Mouse (Mus musculus) hindlimb bud, embryonic 11.5 days (tissue): ENCODE measurements around the gene Zfx.

ENCODE experiments used
- DNase-seq: peaks from one replicate; pipeline ENCODE4 v3.0.0-alpha.2; 2012; ENCODE audit warnings: low read depth, low spot score; ENCODE audit errors: extremely low spot score

Gene Zfx

GRCm38 (mm10) chrX:94123059-94123839, at the start of gene Zfx:
TSS of gene Zfx (minus strand) at chrX:94123702.
- DNase-seq, result no peak

DNA sequence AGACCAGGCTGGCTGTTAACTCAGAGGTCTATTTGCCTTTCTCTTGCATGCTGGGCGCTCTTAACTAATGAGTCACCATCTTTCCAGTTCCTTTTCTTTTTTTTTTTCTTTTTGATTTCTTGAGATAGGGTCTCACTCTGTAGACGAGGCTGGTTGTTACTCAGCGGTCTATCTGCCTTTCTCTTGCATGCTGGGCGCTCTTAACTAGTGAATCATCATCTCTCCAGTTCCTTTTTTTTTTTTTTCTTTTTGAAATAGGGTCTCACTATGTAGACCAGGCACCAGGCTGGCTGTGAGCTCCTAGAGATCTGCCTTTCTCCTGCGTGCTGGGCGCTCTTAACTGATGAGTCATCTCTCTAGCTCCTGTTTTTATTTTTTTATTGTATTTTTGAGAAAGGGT, 45.8 kb upstream of the Zfx start:
- no peak for DNase-seq

DNA sequence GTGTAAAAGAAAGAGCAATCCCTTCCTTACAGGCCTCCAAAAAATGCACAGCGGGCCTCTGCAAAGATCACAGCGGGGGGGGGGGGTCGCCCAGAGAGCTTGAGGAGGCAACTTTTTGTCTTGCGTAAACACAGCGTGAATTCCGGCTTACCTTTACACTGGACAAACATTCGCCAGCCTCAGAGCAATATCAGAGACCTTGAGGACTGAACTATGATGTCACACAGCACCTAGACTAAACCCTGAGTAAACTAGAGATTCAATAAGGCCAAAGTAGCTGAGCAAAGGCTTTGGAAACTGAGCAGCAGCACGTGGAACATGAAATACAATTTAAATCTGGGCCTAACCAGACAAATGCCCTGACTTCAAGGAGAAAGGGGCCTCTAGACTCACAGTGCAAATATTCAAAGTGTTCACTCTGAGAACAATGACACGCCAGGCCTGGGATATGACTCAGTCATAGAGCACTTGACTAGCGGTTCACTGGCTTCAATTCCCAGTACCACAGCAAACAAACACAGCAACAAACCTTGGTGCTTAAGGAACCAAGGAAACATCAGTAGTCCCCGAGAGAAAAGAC, 28.8 kb upstream of the Zfx start:
- DNase-seq, result no peak

- DNase-seq, result no peak
These were observed 27.0 kb upstream of the Zfx start for GRCm38 (mm10) chrX:94150471-94150870.

DNA sequence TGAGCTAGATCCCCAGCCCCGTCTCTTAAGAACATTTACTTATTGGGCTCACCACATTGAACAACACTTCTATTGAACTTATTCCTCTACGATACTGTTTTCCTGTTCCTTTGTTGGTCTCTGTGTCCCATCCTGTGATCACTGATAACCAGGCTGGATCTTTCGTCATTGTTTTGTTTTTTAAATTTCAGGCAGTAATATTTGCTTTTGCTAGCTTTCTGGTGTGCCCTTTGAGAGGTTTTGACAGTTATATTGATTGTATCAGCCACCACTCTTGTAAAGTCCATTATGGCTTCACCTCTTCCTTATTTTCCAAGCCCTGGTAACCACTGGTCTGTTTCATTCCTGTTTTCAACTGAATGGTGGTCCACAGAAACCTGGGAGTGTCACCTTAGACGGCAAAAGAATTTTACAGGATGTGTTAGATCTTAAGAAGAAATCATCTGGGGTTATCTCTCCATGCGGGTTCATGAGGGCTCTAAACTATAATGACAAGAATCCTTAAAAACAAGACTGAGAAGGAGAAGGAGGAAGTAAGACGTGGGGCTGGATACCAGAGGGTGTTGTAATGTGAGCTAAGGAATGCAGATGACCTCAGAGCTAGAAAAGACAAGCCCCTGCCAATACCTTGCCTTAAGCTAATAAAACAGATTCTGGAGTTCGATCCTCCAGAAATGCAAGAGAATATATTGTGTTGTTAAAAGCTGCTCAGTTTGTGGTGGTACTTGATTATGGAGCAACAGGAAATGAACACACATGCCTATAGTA, 18.7 kb upstream of the Zfx start:
- DNase-seq, result no peak

DNA sequence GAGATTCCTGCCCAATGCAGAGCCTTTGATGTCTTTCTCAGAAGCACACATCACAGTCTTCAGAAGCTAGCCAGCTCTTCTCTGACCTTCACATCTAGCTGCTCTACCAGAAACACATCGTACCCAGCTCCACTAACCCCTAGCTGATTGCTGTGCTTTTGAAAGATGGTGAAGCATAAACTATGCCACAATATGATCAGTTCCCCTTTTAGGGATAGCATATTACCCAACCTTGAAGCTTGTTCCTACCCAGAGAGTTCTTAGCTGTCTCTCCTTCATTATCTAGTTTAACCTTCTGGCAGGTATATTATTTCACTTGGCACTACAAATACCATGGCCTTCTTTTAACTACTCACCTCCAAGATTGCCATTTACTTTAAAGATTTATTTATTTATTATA, 16.6 kb upstream of the Zfx start:
- no peak for DNase-seq

GRCm38 (mm10) chrX:94138256-94138655, 14.8 kb upstream of the Zfx start:
- DNase-seq, result no peak

DNA sequence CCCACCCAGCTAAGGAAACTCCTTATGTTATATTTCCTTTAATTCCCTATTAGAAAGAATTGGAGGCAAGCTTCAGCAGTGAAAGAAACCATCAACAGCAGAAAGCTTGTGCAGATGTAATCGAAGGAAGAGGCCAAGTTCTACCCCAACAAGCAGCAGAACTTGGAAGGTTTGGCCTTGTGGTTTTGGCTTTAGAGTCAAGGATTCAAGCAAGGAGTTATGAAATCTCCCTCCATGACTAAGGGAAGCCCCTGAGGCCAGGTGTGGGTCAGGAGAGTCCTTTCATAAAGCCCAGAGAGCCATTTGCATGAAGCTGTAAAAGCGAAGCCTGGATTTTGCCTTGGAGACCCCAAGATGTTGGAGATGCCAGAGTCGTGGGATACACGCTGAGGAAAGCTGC, 11.6 kb upstream of the Zfx start:
- no peak for DNase-seq

- no peak for DNase-seq
These were observed 10.0 kb upstream of the Zfx start for GRCm38 (mm10) chrX:94133551-94133950.

DNA sequence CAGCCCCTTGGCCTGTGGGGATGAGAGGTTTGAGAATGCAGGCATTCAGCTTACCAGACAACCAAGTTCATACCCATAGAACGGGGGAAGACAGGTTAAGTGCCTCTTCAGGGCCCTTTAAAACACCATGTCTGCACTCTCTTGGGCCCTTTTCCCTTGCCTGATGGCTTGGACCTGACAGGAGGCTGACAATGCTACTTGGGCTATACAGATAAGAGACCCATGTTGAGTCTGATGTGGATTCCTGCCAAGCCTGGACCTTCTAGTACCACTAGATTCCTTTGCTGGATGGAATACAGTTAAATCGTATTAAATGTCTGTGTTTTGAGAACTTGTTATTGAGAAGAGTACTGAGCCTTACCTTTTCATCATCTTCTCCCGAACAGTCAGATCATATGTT, 8.7 kb upstream of the Zfx start:
- no peak for DNase-seq

DNA sequence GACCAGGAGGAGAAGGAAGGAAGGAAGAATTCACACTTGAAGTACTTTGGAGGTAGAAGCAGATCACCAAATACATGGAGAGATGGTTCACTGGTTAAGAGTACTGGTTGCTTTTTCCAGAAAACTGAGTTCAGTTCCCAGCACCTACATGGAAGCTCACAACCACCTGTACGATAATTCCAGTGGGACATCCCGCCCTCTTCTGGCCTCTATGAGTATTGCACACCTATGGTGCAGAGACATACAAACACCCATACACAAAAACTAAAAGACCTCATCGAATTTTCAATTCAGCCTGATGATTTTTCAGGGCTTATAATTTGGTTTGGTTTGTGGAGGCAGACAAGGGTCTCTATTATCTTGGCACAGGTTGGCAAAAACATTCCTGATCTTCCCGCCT, 6.2 kb upstream of the Zfx start:
- DNase-seq, result no peak

GRCm38 (mm10) chrX:94125950-94126349, 2.4 kb upstream of the Zfx start:
- DNase-seq, result no peak

DNA sequence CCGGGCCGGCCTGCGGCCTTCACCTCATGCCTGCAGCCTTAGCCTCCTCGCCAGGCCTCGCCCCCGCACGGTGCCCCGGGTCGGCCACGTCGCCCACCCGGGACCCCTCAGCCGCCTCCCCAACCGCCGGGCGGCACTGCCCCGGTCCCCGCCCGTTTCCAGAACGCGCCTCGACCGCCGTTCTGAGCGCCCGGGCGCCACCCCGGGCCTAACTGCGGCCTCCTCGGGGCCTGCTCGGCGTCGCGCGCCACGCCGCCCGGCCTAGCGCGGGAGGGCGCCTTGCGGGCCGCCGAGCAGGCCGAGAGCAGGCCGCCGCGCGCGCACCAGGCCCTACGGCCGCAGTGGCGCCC, 818 bp downstream of the Zfx start:
- DNase-seq, result no peak

DNA sequence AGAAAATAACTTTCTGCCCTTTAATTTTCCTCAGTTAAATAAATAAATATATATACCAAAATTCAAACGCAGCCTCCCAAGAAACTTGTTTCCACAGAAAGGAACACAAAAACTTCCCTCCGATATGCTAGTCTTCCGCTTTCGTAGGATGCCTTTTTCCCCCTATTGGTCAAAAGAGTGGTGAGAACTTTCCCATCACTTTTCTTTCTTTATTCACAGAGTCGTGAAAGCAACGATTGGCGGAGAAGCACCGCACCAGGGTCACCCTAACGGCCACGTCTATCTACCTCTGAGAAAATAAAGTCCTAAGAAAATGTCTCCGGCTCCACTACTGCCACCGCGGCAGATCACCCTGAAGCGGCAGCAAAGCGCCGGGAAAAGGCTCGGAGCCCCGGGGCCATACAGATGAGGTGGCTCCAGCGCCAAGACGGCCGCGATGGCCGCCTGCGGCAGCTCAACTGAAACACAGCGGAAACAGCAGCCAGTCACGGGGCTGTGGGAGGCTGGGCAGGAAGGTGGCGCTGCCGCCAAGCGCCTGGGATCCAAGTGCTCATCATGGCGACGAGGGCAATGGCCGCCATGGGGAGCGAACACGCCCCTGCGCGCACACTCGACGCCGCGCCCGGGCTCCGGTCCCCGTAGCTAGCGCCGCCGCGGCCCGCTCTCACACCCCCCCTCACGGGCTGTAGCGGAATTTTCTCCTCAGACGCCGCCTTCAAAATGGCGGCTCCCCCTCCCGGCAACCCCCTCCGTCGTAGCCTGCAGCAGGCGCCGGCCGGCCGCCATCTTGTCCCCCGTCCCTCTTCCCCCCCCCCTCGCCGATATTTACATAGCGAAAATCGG, 1.4 kb downstream of the Zfx start:
- no peak for DNase-seq

DNA sequence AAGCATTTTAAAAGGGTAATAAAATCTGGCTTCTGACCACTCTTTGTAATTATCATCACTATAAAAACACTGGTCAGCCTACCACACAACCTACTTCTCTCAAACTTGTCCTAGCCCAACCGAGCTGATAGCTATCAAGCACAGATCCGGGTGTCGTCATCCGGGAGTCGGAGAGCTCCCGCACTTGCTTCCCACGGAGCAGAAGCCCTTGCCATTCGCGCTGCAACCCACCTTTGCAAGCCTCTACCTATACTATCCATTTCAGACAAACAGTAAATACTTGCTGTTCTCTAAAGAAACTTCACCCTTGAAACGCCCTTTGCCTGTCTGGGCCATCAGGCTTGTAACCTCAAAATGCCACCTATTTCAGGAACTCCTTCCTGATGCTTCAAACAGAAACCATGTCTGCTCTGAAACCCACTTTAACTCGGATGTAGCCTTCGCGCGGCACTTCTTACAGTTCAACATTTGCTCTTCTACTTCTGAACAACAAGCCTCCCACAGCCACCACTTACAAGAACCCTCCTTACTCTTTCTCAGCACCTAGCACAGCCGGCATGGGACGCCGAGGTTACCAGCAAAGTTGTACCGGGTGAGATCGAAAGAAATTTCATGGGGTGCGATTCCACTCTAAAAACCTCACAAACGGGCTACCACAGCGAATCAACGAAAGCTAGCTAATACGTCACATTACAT, 2.2 kb downstream of the Zfx start:
- no peak for DNase-seq

- no peak for DNase-seq
These were observed 5.2 kb downstream of the Zfx start for GRCm38 (mm10) chrX:94118350-94118749.

- no peak for DNase-seq
These were observed 7.6 kb downstream of the Zfx start for GRCm38 (mm10) chrX:94115882-94116281.

GRCm38 (mm10) chrX:94105964-94106363, 17.5 kb downstream of the Zfx start:
- DNase-seq, result no peak

DNA sequence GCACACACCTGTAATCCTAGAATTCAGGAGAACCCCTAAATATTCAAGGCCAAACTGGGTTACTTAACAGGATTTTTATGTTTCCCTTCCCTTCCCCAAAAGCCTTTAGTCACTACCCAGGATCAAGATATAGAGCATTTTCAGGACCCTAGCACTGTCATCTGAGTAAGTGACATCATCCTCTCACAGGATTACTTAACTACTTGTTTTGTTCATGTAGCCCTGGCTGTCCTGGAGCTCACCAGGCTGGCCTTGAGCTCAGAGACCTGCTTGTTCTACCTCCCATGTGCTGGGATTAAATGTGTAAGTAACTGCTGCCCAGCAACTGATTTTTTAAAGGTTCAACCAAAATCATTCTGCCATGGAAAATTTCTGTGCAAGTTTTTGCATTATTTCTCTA, 20.6 kb downstream of the Zfx start:
- DNase-seq, result no peak

- DNase-seq, result no peak
These were observed 22.9 kb downstream of the Zfx start for GRCm38 (mm10) chrX:94100561-94100960.

GRCm38 (mm10) chrX:94091001-94091400, 32.5 kb downstream of the Zfx start:
- no peak for DNase-seq
